Mouse (Mus musculus): ENCODE results near the gene Copz1.
"Not testable (repeated sequence)": the region's sequence is repeated elsewhere in the genome, so short reads cannot be mapped to it uniquely, and the experiment has no call there.

The Copz1 gene

GRCm38 (mm10) chr15:103272419-103273279, at the start of gene Copz1:
Gene Copz1, plus strand, starts transcription at chr15:103272714.
- DNase-seq (ENCODE audit: low spot score) = peak; percentile 97

DNA sequence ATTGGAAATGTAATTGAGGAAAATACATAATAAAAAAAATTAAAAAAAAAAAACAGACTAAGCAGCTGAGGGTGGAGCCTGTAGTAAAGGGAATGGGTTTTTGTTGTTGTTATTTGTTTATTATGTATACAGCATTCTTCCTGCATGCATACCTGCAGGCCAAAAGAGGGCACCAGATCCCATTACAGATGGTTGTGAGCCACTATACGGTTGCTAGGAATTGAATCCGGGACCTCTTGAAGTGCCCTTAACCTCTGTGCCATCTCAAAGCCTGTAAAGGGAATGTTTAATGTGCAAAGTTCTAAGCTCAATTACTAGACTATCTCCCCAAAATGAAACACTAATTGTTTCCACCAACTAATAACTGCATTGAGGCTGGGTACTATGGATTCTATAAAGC, 48.4 kb upstream of the Copz1 start:
- DNase-seq (ENCODE audit: low spot score) = no peak

DNA sequence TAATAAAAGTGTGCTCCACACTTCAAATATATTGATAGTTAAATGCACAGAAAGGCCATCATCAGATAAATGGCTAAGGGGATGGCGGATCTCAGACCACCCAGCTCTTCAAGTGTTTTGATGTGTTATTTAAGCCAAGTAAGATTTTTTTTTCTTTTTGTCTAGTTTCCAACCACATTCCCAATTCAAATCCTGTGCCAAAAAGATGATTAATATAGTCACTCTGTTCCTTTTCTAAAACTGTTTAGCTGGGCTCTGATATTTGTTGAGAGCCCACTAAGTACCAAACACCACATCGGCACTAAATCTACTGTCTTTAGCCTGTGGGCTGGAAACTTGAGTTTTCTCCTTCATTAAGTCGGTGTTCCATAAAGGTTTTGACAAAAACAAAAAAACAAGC, 45.5 kb upstream of the Copz1 start:
- DNase-seq (ENCODE audit: low spot score) = no peak

GRCm38 (mm10) chr15:103227572-103227971, 44.9 kb upstream of the Copz1 start:
- no peak for DNase-seq (ENCODE audit: low spot score)

- DNase-seq (ENCODE audit: low spot score) = no peak
Measured at GRCm38 (mm10) chr15:103228904-103229303, 43.6 kb upstream of the Copz1 start.

GRCm38 (mm10) chr15:103233119-103233518, 39.4 kb upstream of the Copz1 start:
- no peak for DNase-seq (ENCODE audit: low spot score)

- DNase-seq (ENCODE audit: low spot score) = no peak
Measured at GRCm38 (mm10) chr15:103237295-103237694, 35.2 kb upstream of the Copz1 start.

- peak; percentile 96 for DNase-seq (ENCODE audit: low spot score)
Measured at GRCm38 (mm10) chr15:103239130-103239684, 33.3 kb upstream of the Copz1 start.

- DNase-seq (ENCODE audit: low spot score) = peak; percentile 98
Measured at GRCm38 (mm10) chr15:103239685-103240159, 32.8 kb upstream of the Copz1 start, which contains the start of gene Cbx5. Gene Cbx5, minus strand, starts transcription at chr15:103239816.

DNA sequence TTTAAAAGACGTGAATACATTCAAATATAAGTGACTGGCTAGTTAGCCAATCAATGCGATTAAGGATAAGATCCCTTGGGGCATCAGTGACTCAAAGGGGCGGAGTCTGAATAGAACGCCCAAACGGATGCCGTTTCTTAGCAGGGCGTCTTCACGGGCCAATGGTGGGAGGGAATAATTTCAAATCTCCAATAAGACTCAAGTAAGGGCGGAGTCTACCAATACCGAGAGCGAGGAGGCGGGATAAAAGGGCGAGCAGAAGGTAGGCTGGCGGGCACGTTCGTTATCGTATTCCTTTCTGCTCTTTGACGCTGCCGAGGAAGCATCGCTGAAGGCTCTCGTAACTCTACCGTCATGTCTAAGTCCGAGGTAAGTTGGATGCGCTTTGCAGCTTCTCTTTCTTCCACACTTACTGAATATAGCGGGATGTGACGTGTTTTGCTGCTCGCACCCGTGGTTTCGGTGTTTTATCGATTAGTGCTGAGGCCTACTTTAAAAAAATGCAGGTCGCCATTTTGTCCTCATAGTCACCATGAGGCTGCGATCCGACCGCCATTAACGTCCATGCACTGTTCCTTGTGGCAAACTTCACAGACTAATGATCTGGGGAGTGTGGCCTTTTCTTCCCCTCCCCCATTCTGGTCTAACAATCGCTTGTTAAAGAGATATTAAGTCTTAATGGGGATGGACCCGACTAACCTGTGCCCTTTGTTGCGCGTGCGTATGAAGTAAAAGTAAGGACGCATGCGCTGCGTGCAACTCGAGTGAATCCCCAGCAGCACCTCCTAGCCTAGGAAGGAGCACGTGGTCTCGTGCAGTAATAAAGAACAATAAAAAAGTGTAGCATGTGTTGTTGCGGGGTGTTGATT, 32.1 kb upstream of the Copz1 start, which contains the start of gene Hnrnpa1:
Hnrnpa1 (plus strand) TSS at position 273 of the 869 bp plus-strand sequence.
- DNase-seq (ENCODE audit: low spot score) = peak; percentile 98

DNA sequence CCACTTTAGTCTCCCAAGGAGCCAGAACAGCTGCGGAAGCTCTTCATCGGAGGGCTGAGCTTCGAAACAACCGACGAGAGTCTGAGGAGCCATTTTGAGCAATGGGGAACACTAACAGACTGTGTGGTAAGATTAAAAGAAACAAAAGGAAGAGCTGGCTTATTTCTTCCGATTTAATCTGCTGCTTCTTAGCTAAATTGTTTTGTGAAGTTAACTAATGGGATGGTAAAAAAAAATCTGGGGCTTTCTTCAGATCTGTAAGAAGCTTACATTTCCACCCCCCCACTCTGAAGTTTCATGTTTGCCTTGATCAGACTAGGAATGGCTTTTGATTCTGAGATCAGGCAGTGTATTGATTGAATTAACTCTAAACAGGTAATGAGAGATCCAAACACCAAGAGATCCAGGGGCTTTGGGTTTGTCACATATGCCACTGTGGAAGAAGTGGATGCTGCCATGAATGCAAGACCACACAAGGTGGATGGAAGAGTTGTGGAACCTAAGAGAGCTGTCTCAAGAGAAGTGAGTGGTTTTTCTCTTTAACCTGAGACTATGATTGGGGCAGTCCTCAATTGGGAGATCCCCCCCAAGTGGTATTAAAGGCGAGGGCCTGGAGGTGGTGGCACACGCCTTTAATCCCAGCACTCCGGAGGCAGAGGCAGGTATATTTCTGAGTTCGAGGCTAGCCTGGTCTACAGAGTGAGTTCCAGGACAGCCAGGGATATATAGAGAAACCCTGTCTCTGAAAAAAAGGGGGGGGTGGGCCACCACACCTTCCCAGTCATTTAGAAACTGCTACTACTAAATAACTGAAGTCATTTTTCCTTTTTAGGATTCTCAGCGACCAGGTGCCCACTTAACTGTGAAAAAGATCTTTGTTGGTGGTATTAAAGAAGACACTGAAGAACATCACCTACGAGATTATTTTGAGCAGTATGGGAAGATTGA, 31.2 kb upstream of the Copz1 start:
- DNase-seq (ENCODE audit: low spot score) = not testable (repeated sequence)

DNA sequence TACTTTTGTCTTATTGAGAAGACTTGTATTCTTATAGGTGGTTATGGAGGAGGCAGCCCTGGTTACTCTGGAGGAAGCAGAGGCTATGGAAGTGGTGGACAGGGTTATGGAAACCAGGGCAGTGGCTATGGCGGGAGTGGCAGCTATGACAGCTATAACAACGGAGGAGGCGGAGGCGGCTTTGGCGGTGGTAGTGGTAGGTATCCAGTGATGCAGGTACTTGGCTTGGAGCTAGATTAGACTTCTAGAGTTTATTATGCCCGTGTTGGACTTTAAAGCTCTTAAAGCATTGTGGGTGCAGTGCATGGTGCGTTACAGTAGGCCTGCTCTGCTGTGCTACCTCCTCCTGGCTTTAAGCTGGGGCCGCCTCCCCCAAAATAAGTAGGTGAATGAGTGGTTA, 29.6 kb upstream of the Copz1 start:
- DNase-seq (ENCODE audit: low spot score) = no peak

DNA sequence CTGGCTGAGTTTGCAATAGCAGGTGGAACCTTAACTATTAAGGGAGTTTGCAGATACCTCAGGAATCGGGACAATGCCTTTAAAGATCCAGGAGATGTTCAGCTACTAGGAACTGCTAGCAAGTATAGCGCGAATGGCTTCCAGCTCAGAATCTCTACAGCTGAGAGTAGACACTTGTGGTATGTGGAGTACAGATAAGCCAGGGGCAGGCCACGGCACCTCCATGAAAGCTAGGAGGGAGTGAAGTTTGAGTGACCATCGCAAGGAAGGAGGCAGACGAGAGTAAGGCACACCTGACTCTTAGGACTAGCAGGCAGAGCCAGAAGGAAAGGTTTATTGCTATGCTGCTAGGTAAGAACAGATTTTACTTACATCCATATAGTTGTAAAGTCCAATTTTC, 26.9 kb upstream of the Copz1 start:
- DNase-seq (ENCODE audit: low spot score) = no peak

GRCm38 (mm10) chr15:103247078-103247781, 25.3 kb upstream of the Copz1 start:
- DNase-seq (ENCODE audit: low spot score) = no peak

GRCm38 (mm10) chr15:103247782-103248400, 24.6 kb upstream of the Copz1 start:
- DNase-seq (ENCODE audit: low spot score) = no peak

GRCm38 (mm10) chr15:103248401-103249313, 23.9 kb upstream of the Copz1 start:
- no peak for DNase-seq (ENCODE audit: low spot score)

- DNase-seq (ENCODE audit: low spot score) = not testable (repeated sequence)
Measured at GRCm38 (mm10) chr15:103249511-103249910, 23.0 kb upstream of the Copz1 start.

DNA sequence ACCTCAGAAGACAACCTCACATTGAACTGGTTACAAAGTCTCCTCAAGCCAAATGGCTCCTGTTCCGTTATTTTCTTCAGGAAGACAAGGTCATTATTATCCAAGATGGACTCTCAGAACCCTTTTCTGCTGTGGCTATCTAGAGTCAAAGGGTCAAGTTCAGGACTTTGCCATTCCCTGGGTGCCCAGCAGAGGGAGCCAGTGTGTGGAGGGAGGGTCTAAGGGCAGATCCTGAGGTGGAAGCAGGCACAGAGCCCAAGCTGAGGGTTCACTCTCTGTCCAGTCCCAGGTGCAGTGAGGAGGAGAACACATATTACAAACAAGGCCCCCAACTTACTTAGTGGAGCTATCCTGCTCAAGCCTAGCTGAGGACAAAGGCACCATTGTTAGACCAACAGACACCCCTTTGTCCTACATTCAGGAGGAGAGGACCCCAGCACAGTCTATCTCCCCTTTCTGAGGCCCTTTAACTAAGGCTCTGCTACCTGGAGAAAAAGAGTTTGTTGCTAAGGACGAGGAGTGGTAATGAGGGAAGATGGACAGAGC, 22.2 kb upstream of the Copz1 start:
- peak; percentile 65 for DNase-seq (ENCODE audit: low spot score)

DNA sequence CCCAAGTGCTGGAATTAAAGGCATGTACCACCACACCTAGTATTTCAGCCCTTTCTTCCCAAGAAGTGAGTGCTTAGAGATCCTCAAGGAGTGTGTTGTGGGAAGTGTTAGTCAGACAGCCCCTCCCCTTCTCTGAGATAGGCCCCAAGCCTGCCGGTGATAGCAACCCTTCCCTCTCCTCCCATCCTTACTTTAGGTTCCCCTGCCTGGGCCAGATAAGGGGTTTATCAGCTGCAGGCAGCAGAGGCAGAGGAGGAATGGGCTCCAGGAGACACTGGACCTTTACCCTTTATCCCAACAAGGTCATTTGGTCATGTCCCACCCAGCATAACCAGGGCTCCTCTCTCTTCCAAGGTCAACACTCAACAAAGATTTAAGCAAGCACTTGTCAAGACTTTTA, 20.9 kb upstream of the Copz1 start:
- DNase-seq (ENCODE audit: low spot score) = no peak

Measured in testis, postnatal 14 days (tissue).